In the genomic region with DNA sequence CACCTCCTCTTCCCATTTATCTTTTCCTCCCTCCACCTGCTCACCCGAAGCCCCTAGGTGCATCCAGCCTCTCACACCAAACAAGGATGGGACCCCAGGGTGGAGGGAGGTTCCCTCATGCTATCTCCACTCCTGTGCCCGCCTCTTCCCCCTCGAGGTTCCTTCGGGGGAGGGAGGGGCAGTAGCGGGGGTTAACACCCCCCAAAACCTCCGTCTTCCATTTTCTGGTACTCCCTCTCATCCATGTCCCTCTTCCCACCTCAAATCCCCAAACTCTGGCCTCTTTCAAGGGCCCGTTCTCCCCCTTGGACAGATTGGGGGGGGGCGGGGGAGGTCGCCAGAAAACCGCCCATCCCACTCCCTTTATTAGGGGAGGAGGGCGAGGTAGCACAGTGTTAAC, we compare ENCODE assay signal across 9 mouse cellular contexts. TPM values are rescaled to one million over a fixed set of nuclear protein-coding genes. Genes with fewer than 3 reads are reported as not detected.
DNase-seq lines count a peak whose midpoint lies in the region; ATAC-seq and TF ChIP-seq lines count a peak whose summit lies in the region.
"Had no signal": no experiment of that assay in that cellular context is flagged by ENCODE, and none has a peak within 500 bp of the region (broad histone marks: within the 10 kb centered on the region; RNA-seq: fewer than 3 reads in every experiment).

No protein-coding gene starts in this region.

- DNase-seq in heart, embryonic 10.5 days (ENCODE audit: low spot score), result no peak
- no peak for DNase-seq in heart, adult 2 months
- DNase-seq in liver, result no peak
- no peak for DNase-seq in cerebellum, adult 8-10 months
- no peak for DNase-seq in gastrocnemius, postnatal 25 days

- H3K4me3 ChIP-seq in heart, embryonic 10.5 days, result peak overlapping the region; percentile 52
- H3K4me3 ChIP-seq in heart, adult 2 months, result no peak overlapping the region
- H3K4me3 ChIP-seq in liver, embryonic 12.5 days, result no peak overlapping the region
- no peak overlapping the region for H3K4me3 ChIP-seq in intestine, embryonic 16.5 days (ENCODE audit: low read length)
- H3K4me3 ChIP-seq in stomach, embryonic 15.5 days (replicated peaks), result no peak overlapping the region

- peaks cover 16% of the 10 kb centered on the region for H3K4me1 ChIP-seq in heart, embryonic 10.5 days
- H3K4me1 ChIP-seq in heart, adult 2 months (ENCODE audit: control insufficient read depth, insufficient read depth, low read length), result no peaks in the 10 kb centered on the region
- H3K4me1 ChIP-seq in liver, embryonic 12.5 days, result 0 out of 2 replicates have a peak, but pooled peaks cover 10% of the 10 kb centered on the region
- H3K4me1 ChIP-seq in intestine, embryonic 16.5 days (ENCODE audit: control insufficient read depth, insufficient read depth, low read length), result 0 out of 2 replicates have a peak, but pooled peaks cover 6% of the 10 kb centered on the region
- H3K4me1 ChIP-seq in stomach, embryonic 15.5 days, result peaks cover 12% of the 10 kb centered on the region

- H3K27ac ChIP-seq in heart, embryonic 10.5 days, result no peak overlapping the region
- no peak overlapping the region for H3K27ac ChIP-seq in heart, adult 2 months
- H3K27ac ChIP-seq in liver, embryonic 12.5 days, result no peak overlapping the region
- no peak overlapping the region for H3K27ac ChIP-seq in intestine, embryonic 16.5 days (ENCODE audit: low read length)
- H3K27ac ChIP-seq in stomach, embryonic 15.5 days, result no peak overlapping the region

- H3K36me3 ChIP-seq in heart, embryonic 10.5 days, result no peaks in the 10 kb centered on the region
- no peaks in the 10 kb centered on the region for H3K36me3 ChIP-seq in heart, adult 2 months (ENCODE audit: control insufficient read depth, insufficient read depth, low read length)
- no peaks in the 10 kb centered on the region for H3K36me3 ChIP-seq in liver, embryonic 12.5 days
- H3K36me3 ChIP-seq in intestine, embryonic 16.5 days (ENCODE audit: control insufficient read depth, insufficient read depth, low read length), result no peaks in the 10 kb centered on the region
- H3K36me3 ChIP-seq in stomach, embryonic 15.5 days, result no peaks in the 10 kb centered on the region

- no peak for TF ChIP-seq EP300 in heart, adult 2 months (IDR thresholded peaks at IDR 0.05; ENCODE audit: insufficient read depth, low read depth, low read length)

- H3K4me2 ChIP-seq in liver, embryonic 12.5 days, result peak overlapping the region; percentile 33
- H3K4me2 ChIP-seq in intestine, embryonic 16.5 days (ENCODE audit: low read depth, low read length), result peak overlapping the region; percentile 16; the same call in 1 of the 2 replicates
- H3K4me2 ChIP-seq in stomach, embryonic 15.5 days, result peak overlapping the region; percentile 35; the same call in 1 of the 2 replicates

- H3K9ac ChIP-seq in heart, adult 2 months (ENCODE audit: low read depth, low read length), result no peak overlapping the region
- H3K9ac ChIP-seq in liver, embryonic 12.5 days, result no peak overlapping the region
- no peak overlapping the region for H3K9ac ChIP-seq in intestine, embryonic 16.5 days (ENCODE audit: low read depth, low read length)
- H3K9ac ChIP-seq in stomach, embryonic 15.5 days, result no peak overlapping the region

- TF ChIP-seq POLR2A in heart, adult 2 months (IDR thresholded peaks at IDR 0.05; ENCODE audit: insufficient read depth, low read depth, low read length), result no peak

- H3K79me2 ChIP-seq in heart, adult 2 months (replicated peaks; ENCODE audit: control insufficient read depth, insufficient read depth, low read length), result no peaks in the 10 kb centered on the region

- no peak for ATAC-seq in liver, embryonic 12.5 days
- no peak for ATAC-seq in intestine, embryonic 16.5 days
- peak; percentile 14; the same call in 1 of the 2 replicates for ATAC-seq in stomach, embryonic 15.5 days (ENCODE audit: insufficient read depth, low FRiP score, low read depth)
- ATAC-seq: inflammation-experienced regulatory T-cells, adult 6 months had no signal

- intact Hi-C loops in heart, adult 2 months (cut with DNase I), result no loop called here

- no peaks in the 10 kb centered on the region for H3K9me3 ChIP-seq in heart, embryonic 10.5 days
- no peaks in the 10 kb centered on the region for H3K9me3 ChIP-seq in liver, embryonic 12.5 days (replicated peaks)
- H3K9me3 ChIP-seq in intestine, embryonic 16.5 days (ENCODE audit: control insufficient read depth, low read length), result no peaks in the 10 kb centered on the region
- H3K9me3 ChIP-seq in stomach, embryonic 15.5 days, result no peaks in the 10 kb centered on the region

- WGBS in heart, embryonic 10.5 days, result 5% methylated on average over 11 of the region's 11 CpGs
- WGBS in heart, adult 2 months, result 10% methylated on average over 11 of the region's 11 CpGs
- 4% methylated on average over 10 of the region's 11 CpGs for WGBS in liver, embryonic 12.5 days (ENCODE audit: insufficient replicate concordance)
- 13% methylated on average over 11 of the region's 11 CpGs for WGBS in intestine, embryonic 16.5 days
- WGBS in stomach, embryonic 15.5 days, result 18% methylated on average over 11 of the region's 11 CpGs

- no peak for TF ChIP-seq CTCF in heart, adult 2 months (IDR thresholded peaks at IDR 0.05)

- H3K27me3 ChIP-seq in heart, embryonic 10.5 days (ENCODE audit: insufficient read depth, poor library complexity, severe bottlenecking), result peaks cover 43% of the 10 kb centered on the region
- H3K27me3 ChIP-seq in heart, adult 2 months (ENCODE audit: control insufficient read depth, insufficient read depth, low read length), result peaks cover 9% of the 10 kb centered on the region
- H3K27me3 ChIP-seq in liver, embryonic 12.5 days (replicated peaks), result peaks cover 56% of the 10 kb centered on the region
- H3K27me3 ChIP-seq in intestine, embryonic 16.5 days (replicated peaks; ENCODE audit: control insufficient read depth, insufficient read depth, low read length), result peaks cover 4% of the 10 kb centered on the region
- peaks cover 15% of the 10 kb centered on the region for H3K27me3 ChIP-seq in stomach, embryonic 15.5 days (replicated peaks)

RNA-seq across cellular contexts. Expression of a gene that starts 22.9 kb away (rescaled TPM):
- 1.8 and 2.3 TPM in 2 replicates for polyA plus RNA-seq in heart, embryonic 10.5 days (2016; fragmentation: Nextera tagmentation; extraction: Ambion mirVana)
- not detected for total RNA-seq in heart, adult 2 months (2021)
- polyA plus RNA-seq in heart, adult 2 months (2012; rRNA removed), result not detected in 2 replicates
- polyA plus RNA-seq in liver, embryonic 12.5 days (2016; fragmentation: Nextera tagmentation; extraction: Ambion mirVana), result 0.12 and 0.36 TPM in 2 replicates
- polyA plus RNA-seq in intestine, embryonic 16.5 days (2015; fragmentation: Nextera tagmentation; extraction: Ambion mirVana), result 0.93 and 1.2 TPM in 2 replicates
- 1.5 and 1.9 TPM in 2 replicates for polyA plus RNA-seq in stomach, embryonic 15.5 days (2015; fragmentation: Nextera tagmentation; extraction: Ambion mirVana)
- not detected for total RNA-seq in gastrocnemius, postnatal 25 days (2021)
- polyA plus RNA-seq: inflammation-experienced regulatory T-cells, adult 6 months had no signal

RNA-seq across cellular contexts. Expression of a gene that starts 34.8 kb away (rescaled TPM):
- 0.22 and 1.3 TPM in 2 replicates for polyA plus RNA-seq in heart, embryonic 10.5 days (2016; fragmentation: Nextera tagmentation; extraction: Ambion mirVana)
- 1 to 10 TPM; 4.3 to 5.4 TPM for total RNA-seq in heart, adult 2 months (2021)
- 6.7 and 7.7 TPM in 2 replicates for polyA plus RNA-seq in heart, adult 2 months (2012; rRNA removed)
- polyA plus RNA-seq in liver, embryonic 12.5 days (2016; fragmentation: Nextera tagmentation; extraction: Ambion mirVana), result 0.07 TPM in 1 of 2 replicates, not detected in the other
- 0.53 and 1.1 TPM in 2 replicates for polyA plus RNA-seq in intestine, embryonic 16.5 days (2015; fragmentation: Nextera tagmentation; extraction: Ambion mirVana)
- 2.5 and 2.6 TPM in 2 replicates for polyA plus RNA-seq in stomach, embryonic 15.5 days (2015; fragmentation: Nextera tagmentation; extraction: Ambion mirVana)
- total RNA-seq in gastrocnemius, postnatal 25 days (2021), result 1 to 10 TPM; 6.7 to 7.7 TPM
- polyA plus RNA-seq: inflammation-experienced regulatory T-cells, adult 6 months had no signal

RNA-seq across cellular contexts. Expression of a gene that starts 56.4 kb away (rescaled TPM):
- 9.6 and 23.7 TPM in 2 replicates for polyA plus RNA-seq in heart, embryonic 10.5 days (2016; fragmentation: Nextera tagmentation; extraction: Ambion mirVana)
- 1 to 10 TPM; 1.9 to 2.5 TPM for total RNA-seq in heart, adult 2 months (2021)
- polyA plus RNA-seq in heart, adult 2 months (2012; rRNA removed), result 0.78 and 3.3 TPM in 2 replicates
- polyA plus RNA-seq in liver, embryonic 12.5 days (2016; fragmentation: Nextera tagmentation; extraction: Ambion mirVana), result 0.14 and 0.17 TPM in 2 replicates
- polyA plus RNA-seq in intestine, embryonic 16.5 days (2015; fragmentation: Nextera tagmentation; extraction: Ambion mirVana), result 0.13 and 0.21 TPM in 2 replicates
- polyA plus RNA-seq in stomach, embryonic 15.5 days (2015; fragmentation: Nextera tagmentation; extraction: Ambion mirVana), result 0.36 and 0.43 TPM in 2 replicates
- 100 to 1,000 TPM in 1 of 2 experiments, 10 to 100 TPM in 1; 99.3 to 101 TPM for total RNA-seq in gastrocnemius, postnatal 25 days (2021)
- polyA plus RNA-seq: inflammation-experienced regulatory T-cells, adult 6 months had no signal
